Mouse (Mus musculus) testis, adult 2 months (tissue): ENCODE results near the gene Pcbp4.

Source experiments
- CTCF ChIP-seq: fragments of 200-500 bp; IDR thresholded peaks from 2 replicates; pipeline ENCODE4 v1.5.1; 2012; ENCODE audit warnings: low read depth, mild to moderate bottlenecking, inconsistent platforms, low read length, moderate library complexity; ENCODE audit not compliant: control insufficient read depth, insufficient read depth, insufficient replicate concordance
- POLR2A ChIP-seq: fragments of 200-500 bp; IDR thresholded peaks from 2 replicates; pipeline ENCODE4 v1.6.1; 2012; ENCODE audit warnings: low read depth, mild to moderate bottlenecking, inconsistent platforms, low read length, moderate library complexity; ENCODE audit not compliant: control insufficient read depth

- no peak for TF ChIP-seq POLR2A
- TF ChIP-seq CTCF = no peak
Observed at GRCm38 (mm10) chr9:106411729-106412128, 41.4 kb upstream of the Pcbp4 start.
